Mouse (Mus musculus) mouse trophoblast stem cell (cell line): Measurements from ENCODE around the gene Nog.

Experiments used
- in situ Hi-C, 2 experiments: fragments of 300-500 bp; cut with MseI, MboI; formaldehyde crosslinking; loops; 2 replicates in 1 of 2; 3 replicates in 1 of 2; pipeline ENCODE4 v1.15.1; 2025

Gene Nog

GRCm38 (mm10) chr11:89302056-89302815 is at the start of gene Nog:
Nog (minus strand) TSS chr11:89302332.
- in situ Hi-C loops = loop anchor here (5.0 kb wide), 3 partner anchors 135 to 205 kb away; no protein-coding TSS in a partner anchor

- in situ Hi-C loops = no loop called here
These were observed 38.1 kb upstream of the Nog start for GRCm38 (mm10) chr11:89340238-89340637.

- in situ Hi-C loops = no loop called here
These were observed 37.7 kb upstream of the Nog start for GRCm38 (mm10) chr11:89339783-89340182.

DNA sequence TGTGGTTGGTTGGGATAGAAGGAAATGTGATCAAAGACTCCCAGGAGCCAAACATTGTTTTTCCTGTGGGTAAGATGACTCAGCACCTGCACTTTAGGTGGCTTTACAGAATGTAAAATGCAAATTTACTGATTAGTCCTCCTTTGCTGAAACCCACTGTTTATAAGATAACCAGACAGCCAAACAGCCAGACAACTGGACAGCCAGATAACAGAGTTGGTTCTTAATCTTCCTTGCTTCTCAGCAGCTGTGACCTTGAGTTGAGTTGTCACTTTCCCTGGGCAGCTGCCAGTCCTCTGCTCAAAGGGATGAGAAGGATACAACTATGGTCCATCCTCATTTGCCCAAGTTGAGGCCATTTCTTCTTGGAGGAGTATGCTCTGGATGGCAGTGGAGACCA is 35.8 kb upstream of the Nog start:
- in situ Hi-C loops = no loop called here

DNA sequence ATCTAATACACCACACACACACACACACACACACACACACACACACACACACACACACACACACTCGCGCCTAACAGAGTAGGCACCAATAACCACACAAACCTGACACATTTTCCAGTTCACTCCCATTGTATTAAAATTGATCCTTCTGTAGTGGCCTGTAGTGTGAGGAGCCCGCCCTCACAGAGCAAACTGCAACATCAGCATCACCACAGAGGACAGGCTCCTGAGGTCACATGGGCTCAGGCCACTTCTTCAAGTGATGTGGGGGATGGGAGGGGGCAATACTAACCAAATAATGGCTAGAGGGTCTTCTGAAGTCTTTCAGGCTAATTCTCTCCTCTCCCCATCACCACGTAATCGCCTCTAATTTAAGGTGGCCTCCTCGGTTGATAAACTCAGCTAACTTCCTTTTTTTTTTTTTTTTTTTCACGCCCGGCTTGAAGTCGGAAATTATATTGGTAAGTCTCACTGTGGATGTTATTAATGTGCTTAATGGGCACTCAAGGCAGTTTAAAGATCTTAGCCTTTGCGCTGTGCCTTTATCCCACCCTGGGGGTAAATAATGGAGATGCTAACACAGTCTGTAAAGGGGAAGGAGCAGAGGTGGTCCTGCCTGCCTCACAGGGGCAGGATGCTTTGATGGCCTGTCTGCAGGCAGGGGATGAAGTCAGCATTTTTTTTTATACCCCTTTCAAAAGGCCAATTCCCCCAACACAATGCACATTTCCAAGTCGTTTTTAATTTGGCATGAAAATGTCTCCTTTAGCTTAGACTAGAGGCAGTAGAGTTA is 25.2 kb upstream of the Nog start:
- in situ Hi-C loops = no loop called here

- in situ Hi-C loops = no loop called here
These were observed 19.6 kb upstream of the Nog start for GRCm38 (mm10) chr11:89321775-89322174.

- in situ Hi-C loops = no loop called here
These were observed 17.5 kb upstream of the Nog start for GRCm38 (mm10) chr11:89319675-89320074.

- in situ Hi-C loops = no loop called here
These were observed 16.2 kb upstream of the Nog start for GRCm38 (mm10) chr11:89318324-89318723.

- in situ Hi-C loops = no loop called here
These were observed 15.6 kb upstream of the Nog start for GRCm38 (mm10) chr11:89317757-89318156.

DNA sequence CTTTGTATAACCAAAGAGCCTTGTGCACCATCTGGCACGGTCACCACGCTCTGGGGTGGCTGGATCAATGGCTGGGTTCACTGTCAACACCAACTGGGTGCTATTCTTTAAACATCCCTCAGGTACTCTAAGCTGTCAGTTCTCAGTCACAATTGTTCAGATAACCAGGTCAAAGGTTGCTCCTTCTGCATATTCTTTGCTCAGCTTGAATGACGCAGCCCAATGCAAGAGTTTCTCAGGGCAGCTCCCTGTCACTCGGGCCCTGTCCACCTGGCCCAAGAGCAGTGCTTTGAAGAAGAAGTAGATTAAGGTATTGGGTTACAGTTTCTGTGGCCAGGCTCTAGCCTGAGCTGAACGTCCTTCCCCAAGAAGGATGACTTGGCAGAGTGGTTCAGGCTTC is 12.2 kb upstream of the Nog start:
- in situ Hi-C loops = no loop called here

GRCm38 (mm10) chr11:89312378-89312777 is 10.2 kb upstream of the Nog start:
- in situ Hi-C loops = no loop called here

GRCm38 (mm10) chr11:89310217-89310616 is 8.1 kb upstream of the Nog start:
- in situ Hi-C loops = no loop called here

DNA sequence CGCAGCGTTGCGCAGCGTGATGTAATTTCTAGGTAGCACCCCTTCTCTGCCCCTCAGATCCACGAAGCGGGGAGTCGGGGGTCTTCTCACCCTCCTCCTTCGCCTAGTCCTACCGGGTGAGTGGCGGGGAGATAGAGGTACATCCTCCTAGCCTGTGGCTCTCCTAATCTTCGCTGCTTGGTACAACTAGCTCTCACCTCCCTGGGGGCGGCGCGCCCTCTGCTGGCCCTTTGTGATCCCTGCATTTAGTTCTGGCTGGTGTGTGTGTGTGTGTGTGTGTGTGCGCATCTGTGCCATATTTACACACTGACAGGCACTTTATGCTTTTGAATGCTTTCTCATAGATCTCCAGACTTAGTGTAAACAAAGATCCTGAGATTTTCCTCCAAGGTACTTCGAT is 1.3 kb upstream of the Nog start:
- in situ Hi-C loops = loop anchor here (5.0 kb wide), 3 partner anchors 136 to 206 kb away; no protein-coding TSS in a partner anchor

DNA sequence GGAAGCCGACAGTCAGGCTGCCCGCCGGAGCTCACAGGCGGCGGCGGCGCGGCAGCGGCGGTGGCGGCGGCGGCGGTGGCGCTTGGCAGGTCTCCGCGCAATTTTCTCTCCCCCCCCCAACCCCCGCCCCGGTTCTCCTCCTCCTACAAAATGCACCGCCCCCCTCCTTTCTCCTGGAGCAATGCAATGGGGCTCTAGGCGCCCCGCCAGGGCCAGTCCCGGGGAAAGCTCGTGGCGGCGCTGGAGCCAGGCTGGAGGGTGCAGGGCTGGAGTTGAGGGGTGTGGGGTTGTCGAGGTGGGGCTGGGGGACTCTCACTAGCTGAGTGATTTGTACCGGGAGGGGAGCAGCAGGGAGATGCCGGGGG is 666 bp upstream of the Nog start:
- in situ Hi-C loops = loop anchor here (5.0 kb wide), 3 partner anchors 135 to 205 kb away; no protein-coding TSS in a partner anchor

DNA sequence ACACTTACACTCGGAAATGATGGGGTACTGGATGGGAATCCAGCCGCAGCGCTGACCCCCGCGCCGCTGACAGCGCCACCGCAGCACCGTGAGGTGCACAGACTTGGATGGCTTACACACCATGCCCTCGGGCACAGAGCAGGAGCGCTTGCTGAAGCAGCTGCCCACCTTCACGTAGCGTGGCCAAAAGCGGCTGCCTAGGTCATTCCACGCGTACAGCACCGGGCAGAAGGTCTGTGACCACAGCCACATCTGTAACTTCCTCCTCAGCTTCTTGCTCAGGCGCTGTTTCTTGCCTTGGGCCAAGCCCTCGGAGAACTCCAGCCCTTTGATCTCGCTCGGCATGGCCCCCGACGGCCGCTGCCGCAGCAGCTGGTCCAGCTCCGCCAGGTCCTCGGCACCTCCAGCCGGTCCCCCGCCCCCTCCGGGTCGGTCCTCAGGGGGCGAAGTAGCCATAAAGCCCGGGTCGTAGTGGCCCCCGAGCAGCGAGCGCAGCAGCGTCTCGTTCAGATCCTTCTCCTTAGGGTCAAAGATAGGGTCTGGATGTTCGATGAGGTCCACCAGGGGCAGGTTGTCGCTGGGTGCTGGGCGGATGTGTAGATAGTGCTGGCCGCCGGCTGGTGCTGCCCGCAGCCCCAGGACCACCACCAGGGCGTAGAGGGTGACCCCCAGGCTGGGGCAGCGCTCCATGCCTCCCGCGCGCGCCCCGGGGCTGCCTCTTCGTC is 639 bp downstream of the Nog start:
- in situ Hi-C loops = loop anchor here (5.0 kb wide), 3 partner anchors 134 to 204 kb away; no protein-coding TSS in a partner anchor

- in situ Hi-C loops = loop anchor here (5.0 kb wide), 3 partner anchors 133 to 203 kb away; no protein-coding TSS in a partner anchor
These were observed 2.1 kb downstream of the Nog start for GRCm38 (mm10) chr11:89299784-89300775.

DNA sequence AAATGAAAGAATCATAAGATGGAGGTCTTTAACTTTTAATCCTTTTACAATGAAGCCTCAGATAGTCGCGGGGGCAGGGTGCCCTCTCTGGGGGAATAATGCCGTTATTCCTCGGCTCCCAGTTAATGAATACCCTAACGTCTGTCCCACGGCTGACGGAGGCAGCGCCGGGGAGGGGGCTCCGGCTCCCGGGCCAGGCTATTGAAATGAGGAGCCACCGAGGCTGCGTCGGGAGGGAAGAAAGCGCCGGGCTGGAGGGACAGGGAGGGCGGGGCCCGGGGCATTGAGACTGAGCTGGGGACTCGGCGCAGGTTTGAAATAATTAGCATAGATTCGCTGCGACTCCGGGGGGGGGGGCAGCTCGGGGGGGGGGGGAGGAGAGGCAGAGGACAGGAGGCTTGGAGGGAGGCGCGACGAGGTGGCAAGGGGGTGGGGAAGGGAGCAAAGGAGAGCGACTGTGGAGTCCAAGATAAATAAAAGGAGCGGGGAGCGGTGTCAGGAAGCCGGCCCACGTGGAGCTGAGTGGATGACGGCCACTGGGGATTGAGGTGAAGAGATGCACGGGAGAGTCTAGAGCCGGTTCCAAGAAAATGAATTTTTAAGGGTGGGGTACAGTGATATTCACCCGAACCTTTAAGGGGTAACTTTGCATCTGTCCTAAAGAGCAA is 2.9 kb downstream of the Nog start:
- in situ Hi-C loops = no loop called here

- in situ Hi-C loops = no loop called here
These were observed 3.7 kb downstream of the Nog start for GRCm38 (mm10) chr11:89298285-89299010.

GRCm38 (mm10) chr11:89297521-89297920 is 4.6 kb downstream of the Nog start:
- in situ Hi-C loops = no loop called here
